In genomic region chr10:113105301-113105700, GRCm38 (mm10) we compare ENCODE assay signal across 23 mouse cellular contexts.
DNase-seq lines count a peak whose midpoint lies in the region; ATAC-seq and TF ChIP-seq lines count a peak whose summit lies in the region.
"Had no signal": no experiment of that assay in that cellular context is flagged by ENCODE, and none has a peak within 500 bp of the region (broad histone marks: within the 10 kb centered on the region; RNA-seq: fewer than 3 reads in every experiment).

No protein-coding gene starts in this region.

- no peak for TF ChIP-seq EP300 in lung, postnatal 0 days (IDR thresholded peaks at IDR 0.05)
- TF ChIP-seq EP300 in liver, postnatal 0 days (IDR thresholded peaks at IDR 0.05; ENCODE audit: low read depth) = no peak

- peak; percentile 17 for DNase-seq in lung, postnatal 0 days (ENCODE audit: low spot score)
- no peak for DNase-seq in lung, postnatal 36 days
- DNase-seq in Muller cell, postnatal 12 days (ENCODE audit: inconsistent ontology term) = peak; percentile 30
- no peak for DNase-seq in heart, adult 8-10 months (ENCODE audit: low spot score)
- no peak for DNase-seq in kidney, adult 11 months
- DNase-seq in liver, postnatal 0 days = no peak
- DNase-seq: adrenal gland, adult 8-10 months; adrenal gland, postnatal 14 days; adrenal gland, postnatal 36 days; B cell, adult 2 months; cerebellum, adult 11-12 months; cerebellum, adult 9-10 months had no signal

- no peaks in the 10 kb centered on the region for H3K4me1 ChIP-seq in lung, postnatal 0 days (ENCODE audit: insufficient read depth, low read depth, low read length)
- peaks cover 7% of the 10 kb centered on the region for H3K4me1 ChIP-seq in embryonic fibroblast, embryonic 13.5 days (ENCODE audit: control insufficient read depth, insufficient read depth, low read length)
- H3K4me1 ChIP-seq in liver, postnatal 0 days (ENCODE audit: insufficient read depth) = no peaks in the 10 kb centered on the region
- H3K4me1 ChIP-seq: embryonic facial prominence, embryonic 10.5 days; embryonic facial prominence, embryonic 12.5 days; forebrain, embryonic 10.5 days; forebrain, embryonic 12.5 days had no signal

- TF ChIP-seq CTCF in lung, postnatal 0 days (IDR thresholded peaks at IDR 0.05) = no peak
- no peak for TF ChIP-seq CTCF in embryonic fibroblast, embryonic 13.5 days (IDR thresholded peaks at IDR 0.05; ENCODE audit: borderline replicate concordance, insufficient read depth, low read length)
- TF ChIP-seq CTCF in liver, postnatal 0 days (IDR thresholded peaks at IDR 0.05; ENCODE audit: low read depth) = no peak

- no peaks in the 10 kb centered on the region for H3K9me3 ChIP-seq in lung, postnatal 0 days (ENCODE audit: low read length)
- no peaks in the 10 kb centered on the region for H3K9me3 ChIP-seq in liver, postnatal 0 days (ENCODE audit: low read length)
- H3K9me3 ChIP-seq: embryonic facial prominence, embryonic 10.5 days; embryonic facial prominence, embryonic 12.5 days; forebrain, embryonic 10.5 days; forebrain, embryonic 12.5 days; G1E had no signal

- ATAC-seq in lung, postnatal 0 days = no peak
- ATAC-seq in liver, postnatal 0 days = no peak
- ATAC-seq: activated CD4-positive, CD25-positive, alpha-beta regulatory T cell, adult 4 months; CD4-positive, CD25-positive, alpha-beta regulatory T cell, adult 4 months; Patski had no signal

- H3K9ac ChIP-seq in lung, postnatal 0 days (replicated peaks; ENCODE audit: low read depth) = no peak overlapping the region
- no peak overlapping the region for H3K9ac ChIP-seq in liver, postnatal 0 days (replicated peaks)
- H3K9ac ChIP-seq: embryonic facial prominence, embryonic 12.5 days; forebrain, embryonic 12.5 days had no signal

- no peaks in the 10 kb centered on the region for H3K36me3 ChIP-seq in lung, postnatal 0 days (ENCODE audit: insufficient read depth, low read length)
- no peaks in the 10 kb centered on the region for H3K36me3 ChIP-seq in liver, postnatal 0 days (replicated peaks; ENCODE audit: insufficient read depth, low read length)
- H3K36me3 ChIP-seq: embryonic facial prominence, embryonic 10.5 days; embryonic facial prominence, embryonic 12.5 days; forebrain, embryonic 10.5 days; forebrain, embryonic 12.5 days; G1E had no signal

- no peak for TF ChIP-seq POLR2A in embryonic fibroblast, embryonic 13.5 days (IDR thresholded peaks at IDR 0.05; ENCODE audit: low read depth, low read length)

- WGBS in lung, postnatal 0 days = 73% methylated on average over 2 of the region's 2 CpGs
- WGBS in liver, postnatal 0 days (ENCODE audit: insufficient replicate concordance) = 82% methylated on average over 2 of the region's 2 CpGs

- no peak overlapping the region for H3K4me3 ChIP-seq in lung, postnatal 0 days (ENCODE audit: low read depth, low read length)
- no peak overlapping the region for H3K4me3 ChIP-seq in embryonic fibroblast, embryonic 13.5 days (ENCODE audit: insufficient read depth, low read length)
- no peak overlapping the region for H3K4me3 ChIP-seq in liver, postnatal 0 days (ENCODE audit: low read depth, low read length)
- H3K4me3 ChIP-seq: embryonic facial prominence, embryonic 10.5 days; embryonic facial prominence, embryonic 12.5 days; erythroblast, embryonic 14.5 days; forebrain, embryonic 10.5 days; forebrain, embryonic 12.5 days had no signal

- no peaks in the 10 kb centered on the region for H3K27me3 ChIP-seq in lung, postnatal 0 days (replicated peaks; ENCODE audit: insufficient read depth, low read length)
- H3K27me3 ChIP-seq in liver, postnatal 0 days (ENCODE audit: insufficient read depth, low read length) = no peaks in the 10 kb centered on the region
- H3K27me3 ChIP-seq: CH12.LX; embryonic facial prominence, embryonic 12.5 days; forebrain, embryonic 12.5 days had no signal

- no peak overlapping the region for H3K27ac ChIP-seq in lung, postnatal 0 days (ENCODE audit: low read length)
- peak overlapping the region; percentile 80 for H3K27ac ChIP-seq in embryonic fibroblast, embryonic 13.5 days (ENCODE audit: insufficient read depth, low read length)
- H3K27ac ChIP-seq in liver, postnatal 0 days (ENCODE audit: low read depth) = no peak overlapping the region
- H3K27ac ChIP-seq: embryonic facial prominence, embryonic 10.5 days; embryonic facial prominence, embryonic 12.5 days; forebrain, embryonic 10.5 days; forebrain, embryonic 12.5 days had no signal

- H3K4me2 ChIP-seq in lung, postnatal 0 days (replicated peaks; ENCODE audit: low read depth, low read length) = no peak overlapping the region
- no peak overlapping the region for H3K4me2 ChIP-seq in liver, postnatal 0 days (ENCODE audit: low read depth, low read length)
- H3K4me2 ChIP-seq: embryonic facial prominence, embryonic 12.5 days; forebrain, embryonic 12.5 days had no signal

Comparison
In these comparisons a context has a peak if more than half of its experiments do, and no peak if none do; other contexts are left out.
1. DNase-seq: peak in lung, postnatal 0 days (single experiment) and Muller cell, postnatal 12 days (single experiment); none in lung, postnatal 36 days (single experiment), heart, adult 8-10 months (single experiment), kidney, adult 11 months (single experiment) and liver, postnatal 0 days (single experiment).